Mouse (Mus musculus) bone marrow macrophage, adult 2 months (primary cell): ENCODE results near the gene Kif13a.

Source experiments
- CTCF ChIP-seq: IDR thresholded peaks from 2 replicates; pipeline ENCODE4 v1.5.1; 2012; ENCODE audit warnings: low read depth, mild to moderate bottlenecking, low read length, moderate library complexity
- POLR2A ChIP-seq: IDR thresholded peaks from 2 replicates; pipeline ENCODE4 v1.6.1; 2012; ENCODE audit warnings: mild to moderate bottlenecking, low read depth, low read length, borderline replicate concordance

DNA sequence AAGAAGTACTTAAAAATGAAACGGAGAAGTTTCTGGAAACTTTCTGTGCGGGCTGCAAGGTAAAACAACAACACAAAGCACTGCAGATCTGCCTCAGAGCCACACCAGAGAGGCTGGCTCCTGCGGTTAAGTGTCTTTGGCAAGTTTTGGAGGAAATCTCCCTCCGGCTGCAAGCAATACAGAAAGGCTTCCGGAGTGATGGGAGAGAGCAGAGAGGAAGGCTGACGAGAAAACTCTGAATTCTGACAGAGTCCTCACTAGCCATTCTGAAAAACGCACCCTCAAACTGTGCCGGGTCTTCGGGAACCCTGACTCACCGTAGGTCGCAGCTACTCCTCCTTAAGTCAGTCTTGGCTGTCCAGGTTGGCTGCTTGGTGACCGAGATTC lies 193.2 kb downstream of the Kif13a start:
- TF ChIP-seq POLR2A (no peak), CTCF (no peak)
